Mouse (Mus musculus) urinary bladder, adult 18-20 months (tissue): ENCODE data around the gene Tfpi2.

Source experiments
- DNase-seq, 2 experiments: peaks; one replicate each; pipeline ENCODE4 v3.0.0; 2022; ENCODE audit warnings: low spot score in 2 of 2, mixed read lengths in 2 of 2

The Tfpi2 gene

GRCm38 (mm10) chr6:3988750-3989149, at the start of gene Tfpi2:
Gene Tfpi2, minus strand, starts transcription at chr6:3988919.
- no peak for DNase-seq

GRCm38 (mm10) chr6:4030956-4031355, 42.2 kb upstream of the Tfpi2 start:
- no peak for DNase-seq

- no peak for DNase-seq
These were observed 37.6 kb upstream of the Tfpi2 start for GRCm38 (mm10) chr6:4026367-4026766.

- DNase-seq, result no peak
These were observed 33.9 kb upstream of the Tfpi2 start for GRCm38 (mm10) chr6:4022645-4023044.

DNA sequence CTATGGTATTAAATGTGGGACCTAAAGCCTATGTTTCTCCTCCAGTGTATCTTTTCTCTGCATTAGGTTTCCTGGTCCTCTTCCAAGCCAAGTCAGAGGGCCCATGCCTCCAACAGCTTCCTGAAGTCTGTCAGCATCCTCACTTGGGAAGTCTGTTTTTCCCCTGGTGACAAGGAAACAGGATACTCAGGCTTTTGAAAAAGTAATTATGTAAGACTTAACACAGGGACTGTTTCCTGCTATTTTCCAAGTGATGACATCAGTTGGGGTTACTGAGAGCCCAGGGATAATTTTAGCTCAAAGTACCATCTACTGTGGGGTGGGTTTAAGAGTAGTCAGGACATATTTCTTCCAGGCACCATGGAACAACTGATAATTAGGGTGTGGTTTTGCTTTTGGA, 20.8 kb upstream of the Tfpi2 start:
- no peak for DNase-seq

DNA sequence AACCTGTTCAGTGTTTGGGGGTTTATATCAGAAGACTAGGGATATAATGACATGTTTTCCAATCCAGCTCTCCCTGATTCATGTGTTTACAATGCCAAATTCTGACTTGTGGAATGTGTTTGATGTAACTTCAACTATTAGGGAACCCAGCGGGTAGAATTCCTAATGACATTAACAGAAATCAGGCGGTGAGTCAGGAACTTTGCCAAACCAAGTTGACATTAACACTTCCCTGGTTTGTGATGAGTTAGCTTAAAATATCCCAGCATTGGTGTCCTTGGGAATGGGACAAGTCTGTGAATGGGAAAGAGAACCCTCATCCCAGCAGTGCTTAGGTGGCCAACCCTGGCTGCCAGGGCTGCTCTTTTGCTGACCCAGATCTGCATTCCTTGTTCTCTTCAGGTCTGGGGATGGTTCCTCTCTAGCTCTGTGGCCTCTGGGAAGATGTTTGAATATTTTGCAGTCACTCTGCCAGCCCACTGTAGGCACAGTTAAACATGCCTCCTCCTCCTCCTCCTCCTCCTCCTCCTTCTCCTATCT, 19.9 kb upstream of the Tfpi2 start:
- DNase-seq, result no peak

GRCm38 (mm10) chr6:4004808-4005207, 16.1 kb upstream of the Tfpi2 start:
- no peak for DNase-seq

DNA sequence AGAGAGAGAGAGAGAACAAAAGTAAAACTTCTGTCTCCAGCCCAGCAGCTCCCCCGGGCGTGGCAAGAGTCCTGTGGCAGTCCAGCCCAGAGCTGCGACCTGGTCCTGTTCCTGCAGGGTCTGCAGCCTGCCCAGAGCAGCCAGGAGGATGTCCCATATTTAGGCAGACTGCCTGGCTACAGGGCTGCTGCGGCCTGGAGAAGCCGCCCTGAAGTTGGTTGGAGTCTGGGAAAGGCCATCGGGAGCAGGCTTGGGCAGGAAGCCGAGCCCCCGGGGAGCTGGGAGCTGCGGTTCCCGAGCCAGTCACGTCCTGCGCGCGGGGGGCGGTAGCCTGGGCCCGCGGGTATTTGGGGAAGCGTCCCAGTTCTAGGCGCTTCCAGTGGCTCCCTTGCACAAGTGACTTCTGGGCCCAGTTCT, 15.2 kb upstream of the Tfpi2 start, which contains the start of gene Gng11:
Gene Gng11 (plus strand): TSS at position 15 of the 417 bp plus-strand sequence.
- DNase-seq, result peak; percentile 63 to 69

DNA sequence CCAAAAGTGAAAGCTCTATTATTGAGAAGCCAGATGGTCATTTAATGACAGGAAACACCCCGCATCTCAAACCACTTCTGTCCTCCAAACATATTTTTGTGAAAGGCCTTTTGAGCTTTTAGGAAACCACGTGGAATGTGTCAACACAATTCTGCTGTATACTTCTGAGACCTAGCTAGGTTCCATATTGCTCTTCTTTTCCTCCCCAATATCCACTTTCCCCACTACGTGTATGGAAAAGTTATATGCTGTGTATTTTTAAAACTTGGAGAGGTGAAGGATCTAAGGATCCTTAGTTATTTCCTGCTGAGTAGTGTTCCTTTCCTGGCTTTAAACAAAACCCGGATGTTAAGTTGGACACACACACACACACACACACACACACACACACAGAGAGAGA, 14.7 kb upstream of the Tfpi2 start:
- no peak for DNase-seq

DNA sequence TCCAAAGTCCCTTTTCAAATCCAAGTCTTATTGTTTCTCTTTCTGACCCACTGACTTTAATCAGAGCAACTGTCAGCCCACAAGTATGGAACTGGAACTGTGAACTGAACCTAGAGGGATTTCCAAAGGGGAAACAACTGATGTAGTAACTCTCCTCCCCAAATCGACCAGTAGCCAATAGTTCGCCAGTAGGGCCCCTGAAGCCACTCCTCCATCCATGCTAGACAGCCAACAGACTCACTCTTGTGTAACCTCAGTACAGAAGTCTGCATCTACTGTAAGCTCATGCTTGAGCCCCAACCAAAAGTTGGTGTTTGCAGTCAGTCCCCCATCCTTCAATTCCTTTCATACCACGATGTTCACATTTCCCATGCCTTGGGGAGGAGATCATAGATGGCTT, 12.0 kb upstream of the Tfpi2 start:
- no peak for DNase-seq

GRCm38 (mm10) chr6:3999296-3999695, 10.6 kb upstream of the Tfpi2 start:
- no peak for DNase-seq

GRCm38 (mm10) chr6:3998089-3998488, 9.4 kb upstream of the Tfpi2 start:
- DNase-seq, result no peak

DNA sequence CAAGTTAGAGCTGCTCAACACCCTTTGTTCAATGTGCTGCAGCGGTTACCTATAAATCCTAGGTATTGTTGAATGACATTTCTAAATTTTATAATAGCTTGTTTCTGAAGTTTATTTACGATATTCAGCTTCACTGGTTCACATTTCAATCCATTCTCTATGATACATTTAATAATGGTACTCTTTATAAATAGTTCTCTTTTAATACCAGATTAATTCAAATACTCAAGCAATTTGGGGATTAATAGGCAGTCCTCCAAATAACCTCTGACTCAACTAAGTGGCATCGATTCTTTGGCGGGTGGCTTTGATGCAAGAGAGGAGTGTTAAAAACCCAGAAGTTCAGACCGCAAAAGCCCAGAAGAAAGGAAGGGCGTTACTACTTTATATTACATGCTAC, 4.8 kb upstream of the Tfpi2 start, which contains the start of gene Gngt1:
Gene Gngt1 (plus strand): TSS at position 301 of the 400 bp plus-strand sequence.
- no peak for DNase-seq

DNA sequence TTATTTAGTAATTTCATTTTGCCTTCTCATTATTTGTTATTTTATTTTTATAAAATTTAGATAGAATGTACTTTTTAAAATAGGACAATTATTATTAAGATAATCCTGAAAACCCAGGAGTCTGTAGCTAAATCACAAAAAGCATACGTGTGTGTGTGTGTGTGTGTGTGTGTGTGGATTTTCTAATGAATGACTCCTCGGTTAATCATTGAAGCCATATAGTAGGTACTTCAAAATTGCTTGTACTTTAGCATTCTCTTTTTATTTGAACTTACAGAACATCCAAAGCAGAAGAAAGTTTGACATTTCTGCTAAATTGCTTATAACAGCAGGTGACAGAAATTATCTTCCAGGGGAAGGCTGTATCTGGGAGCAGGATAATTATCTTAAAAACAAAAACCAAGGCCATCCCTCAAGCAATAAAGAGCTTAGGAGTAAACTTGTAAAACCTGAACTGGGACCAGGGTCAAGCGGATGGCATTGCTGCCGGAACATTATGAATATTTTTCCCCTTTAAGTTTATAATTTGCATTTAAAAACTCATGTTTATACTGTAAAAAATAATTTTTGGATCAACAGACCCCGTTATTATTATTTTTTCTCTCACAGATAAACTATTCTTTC, 5.9 kb downstream of the Tfpi2 start:
- no peak for DNase-seq

- DNase-seq, result no peak
These were observed 15.0 kb downstream of the Tfpi2 start for GRCm38 (mm10) chr6:3973679-3974078.

- DNase-seq, result peak; percentile 5 to 7
These were observed 20.8 kb downstream of the Tfpi2 start for GRCm38 (mm10) chr6:3967676-3968626.

- no peak for DNase-seq
These were observed 33.8 kb downstream of the Tfpi2 start for GRCm38 (mm10) chr6:3954969-3955368.

DNA sequence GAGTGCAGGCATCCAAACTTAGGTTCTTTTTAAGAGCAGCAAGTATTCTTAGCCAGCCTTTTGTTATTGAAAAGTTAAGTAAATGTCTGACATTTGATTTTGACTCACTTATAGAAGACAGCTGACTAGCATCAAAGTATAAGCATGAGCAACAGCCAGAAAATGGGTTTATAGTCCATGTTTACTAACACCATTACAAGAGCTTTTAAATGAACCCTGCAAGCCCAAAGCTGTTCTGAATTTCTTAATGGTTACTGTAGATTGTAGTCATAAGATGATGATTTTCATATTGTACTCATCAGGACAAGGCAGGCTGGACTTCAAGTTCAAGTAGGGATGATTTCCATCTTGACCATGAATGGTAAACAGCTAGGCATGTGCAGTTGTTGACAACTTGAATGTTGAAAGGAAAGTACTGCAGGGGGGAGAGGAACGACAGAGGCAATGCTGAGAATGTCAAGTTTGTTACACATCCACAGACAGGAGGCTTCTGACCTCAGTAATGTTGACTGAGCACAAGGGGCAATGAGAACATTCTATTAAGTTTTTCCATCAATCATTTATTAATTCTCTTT, 52.5 kb downstream of the Tfpi2 start:
- no peak for DNase-seq

DNA sequence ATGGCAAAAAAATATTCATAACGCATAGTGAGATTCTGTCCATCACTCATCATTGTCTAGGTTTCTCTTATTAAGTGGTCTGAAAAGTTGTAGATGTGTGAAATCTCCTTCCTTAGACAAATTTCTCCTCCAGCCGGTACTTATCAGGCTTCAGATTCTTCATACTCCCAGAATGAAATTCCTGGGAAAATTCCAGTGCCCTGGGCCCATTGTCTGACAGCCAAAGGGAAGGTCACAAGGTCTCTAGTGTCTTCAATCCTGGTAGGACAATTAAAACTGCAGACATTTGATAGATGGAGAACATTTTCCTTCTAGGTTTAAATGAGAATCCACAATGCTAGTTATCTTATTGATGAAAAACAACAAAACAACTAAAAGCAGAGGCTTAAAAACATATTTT, 53.1 kb downstream of the Tfpi2 start:
- DNase-seq, result no peak

- DNase-seq, result no peak
These were observed 53.7 kb downstream of the Tfpi2 start for GRCm38 (mm10) chr6:3935048-3935447.

DNA sequence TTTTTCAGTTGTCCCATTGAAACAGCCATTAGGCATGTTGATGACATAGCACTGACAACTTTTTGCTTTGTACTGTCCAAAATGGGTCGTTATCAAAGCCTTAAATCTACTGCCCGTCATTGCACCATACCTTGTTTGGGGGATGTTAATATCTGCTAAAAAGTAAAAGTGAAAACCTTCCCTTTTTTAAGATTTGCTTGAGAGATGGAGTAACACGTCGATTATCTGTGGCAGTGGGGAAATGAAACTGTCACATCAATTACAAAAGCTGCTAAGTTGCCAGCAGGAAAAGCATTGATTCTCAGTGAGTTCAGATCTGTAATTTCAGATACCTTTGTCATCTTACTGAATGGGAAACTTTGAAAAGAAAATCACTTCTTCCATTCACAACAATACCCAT, 62.6 kb downstream of the Tfpi2 start:
- no peak for DNase-seq

DNA sequence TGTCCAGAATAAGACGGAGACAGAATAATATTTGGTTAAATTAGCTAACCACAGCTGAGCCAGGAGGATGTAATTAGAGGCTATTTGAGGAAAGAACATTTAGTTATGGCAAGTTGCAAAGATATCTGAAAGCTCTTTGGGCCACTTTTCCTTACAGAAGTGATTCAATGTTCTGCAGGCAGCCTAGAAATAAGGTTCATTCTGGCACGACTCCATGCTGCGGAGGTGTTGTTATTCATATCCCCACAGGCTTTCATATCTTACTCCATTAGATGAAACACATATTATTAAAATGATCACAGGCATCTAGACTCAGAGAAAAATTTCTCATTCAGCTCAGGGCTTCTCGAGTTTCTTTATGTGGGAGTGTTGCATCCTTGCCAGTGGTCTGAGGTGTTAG, 65.8 kb downstream of the Tfpi2 start:
- DNase-seq, result no peak
